Mouse (Mus musculus) forebrain, postnatal 0 days (tissue): ENCODE data around the gene Hivep2. TPM values are rescaled to one million over a fixed set of nuclear protein-coding genes. Genes with fewer than 3 reads are reported as not detected.

ENCODE experiments used
- ATAC-seq: fragments of 200-750 bp; cut with Nextera tagmentation; 2 replicates; pipeline ENCODE4 v1.8.0; 2017; ENCODE audit warnings: mild to moderate bottlenecking, moderate library complexity
- DNase-seq: peaks from one replicate; pipeline ENCODE4 v3.0.0-alpha.2; 2015
- H3K27ac ChIP-seq: fragments of 300-500 bp; sonication (generic); 2 replicates; pipeline ENCODE4 v1.5.1; 2014; ENCODE audit warnings: low read depth, mild to moderate bottlenecking, antibody characterized with exemption, low read length, moderate library complexity, mixed read lengths
- H3K27me3 ChIP-seq: fragments of 300-500 bp; sonication (generic); 2 replicates; pipeline ENCODE4 v1.6.1; 2014; ENCODE audit warnings: mild to moderate bottlenecking, low read length, mixed read lengths; ENCODE audit not compliant: insufficient read depth
- H3K36me3 ChIP-seq: fragments of 300-500 bp; sonication (generic); 2 replicates; pipeline ENCODE4 v1.6.1; 2014; ENCODE audit warnings: mild to moderate bottlenecking, moderate library complexity; ENCODE audit not compliant: insufficient read depth
- H3K4me1 ChIP-seq: fragments of 300-500 bp; sonication (generic); 2 replicates; pipeline ENCODE4 v1.6.1; 2014; ENCODE audit warnings: antibody characterized with exemption; ENCODE audit not compliant: insufficient read depth
- H3K4me2 ChIP-seq: fragments of 300-500 bp; sonication (generic); 2 replicates; pipeline ENCODE4 v1.6.1; 2014; ENCODE audit warnings: low read depth, mild to moderate bottlenecking, moderate library complexity
- H3K4me3 ChIP-seq: fragments of 300-500 bp; sonication (generic); 2 replicates; pipeline ENCODE4 v1.5.1; 2014; ENCODE audit warnings: low read depth, low read length, mixed read lengths
- H3K9ac ChIP-seq: fragments of 300-500 bp; sonication (generic); 2 replicates; pipeline ENCODE4 v1.6.1; 2014; ENCODE audit warnings: mild to moderate bottlenecking
- H3K9me3 ChIP-seq: fragments of 300-500 bp; sonication (generic); 2 replicates; pipeline ENCODE4 v1.6.1; 2016; ENCODE audit warnings: low read length
- CTCF ChIP-seq: sonication (generic); IDR thresholded peaks from 2 replicates; pipeline ENCODE4 v1.5.1; 2016; ENCODE audit warnings: antibody characterized with exemption, control low read depth, low read depth
- WGBS: fragments of 180-500 bp; shearing (Covaris S2); extraction: QIAGEN DNeasy Blood & Tissue Kit; methylation state at CpG from one replicate; pipeline ENCODE4 v1.1.7; 2014; 5-methylcytosine and 5-hydroxymethylcytosine counted together
- polyA plus RNA-seq: library from polyadenylated mRNA; unstranded; fragments of >200 nt; fragmentation: Nextera tagmentation; extraction: Ambion mirVana; gene quantifications from 2 replicates; pipeline ENCODE4 v1.2.1, GENCODE M21; 2015
- total RNA-seq: library from RNA; depleted of rRNA; stranded (reverse); fragments of >200 nt; gene quantifications from 2 replicates; pipeline ENCODE4 v1.2.3, GENCODE M21; 2014

Gene Hivep2
- total and polyA plus RNA-seq, 2 experiments from 2014 or later: 22.9 to 55.4 TPM

DNA sequence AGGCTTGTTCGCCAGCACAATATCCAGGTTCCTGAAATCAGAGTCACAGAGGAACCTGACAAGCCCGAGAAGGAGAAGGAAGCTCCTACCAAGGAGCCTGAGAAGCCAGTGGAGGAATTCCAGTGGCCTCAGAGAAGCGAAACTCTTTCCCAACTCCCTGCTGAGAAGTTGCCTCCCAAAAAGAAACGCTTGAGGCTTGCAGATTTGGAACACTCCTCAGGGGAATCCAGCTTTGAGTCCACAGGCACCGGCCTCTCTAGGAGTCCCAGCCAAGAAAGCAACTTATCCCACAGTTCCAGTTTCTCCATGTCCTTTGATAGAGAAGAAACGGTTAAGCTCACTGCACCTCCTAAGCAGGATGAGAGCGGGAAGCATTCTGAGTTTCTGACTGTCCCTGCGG lies 164.4 kb downstream of the Hivep2 start:
- H3K4me2 ChIP-seq: no peak overlapping the region
- H3K27me3 ChIP-seq: no peaks in the 10 kb centered on the region
- H3K4me1 ChIP-seq: no peaks in the 10 kb centered on the region
- no peak overlapping the region for H3K27ac ChIP-seq
- H3K36me3 ChIP-seq: peaks cover 58% of the 10 kb centered on the region
- 74% methylated on average over 8 of the region's 8 CpGs for WGBS
- H3K9ac ChIP-seq: no peak overlapping the region
- H3K9me3 ChIP-seq: no peaks in the 10 kb centered on the region
- no peak overlapping the region for H3K4me3 ChIP-seq
- no peak for TF ChIP-seq CTCF
- no peak for DNase-seq
- no peak for ATAC-seq

DNA sequence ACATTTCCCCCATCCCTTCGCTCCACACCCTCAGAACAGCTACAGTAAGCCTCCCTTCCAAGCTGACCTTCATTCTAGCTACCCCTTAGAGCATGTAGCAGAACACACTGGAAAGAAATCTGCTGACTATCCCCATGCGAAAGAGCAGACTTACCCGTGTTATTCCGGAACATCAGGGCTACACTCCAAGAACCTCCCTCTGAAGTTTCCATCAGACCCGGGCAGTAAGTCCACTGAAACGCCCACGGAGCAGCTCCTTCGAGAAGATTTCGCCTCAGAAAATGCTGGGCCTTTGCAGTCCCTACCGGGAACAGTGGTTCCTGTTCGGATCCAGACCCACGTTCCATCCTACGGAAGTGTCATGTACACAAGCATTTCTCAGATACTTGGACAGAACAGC lies 165.4 kb downstream of the Hivep2 start:
- WGBS: 94% methylated on average over 13 of the region's 13 CpGs
- Histone ChIP-seq H3K27ac (no peak overlapping the region), H3K27me3 (no peaks in the 10 kb centered on the region), H3K9me3 (no peaks in the 10 kb centered on the region), H3K4me2 (no peak overlapping the region), H3K36me3 (peaks cover 59% of the 10 kb centered on the region), H3K4me3 (no peak overlapping the region), H3K9ac (no peak overlapping the region), H3K4me1 (no peaks in the 10 kb centered on the region)
- no peak for TF ChIP-seq CTCF
- no peak for ATAC-seq
- DNase-seq: no peak

DNA sequence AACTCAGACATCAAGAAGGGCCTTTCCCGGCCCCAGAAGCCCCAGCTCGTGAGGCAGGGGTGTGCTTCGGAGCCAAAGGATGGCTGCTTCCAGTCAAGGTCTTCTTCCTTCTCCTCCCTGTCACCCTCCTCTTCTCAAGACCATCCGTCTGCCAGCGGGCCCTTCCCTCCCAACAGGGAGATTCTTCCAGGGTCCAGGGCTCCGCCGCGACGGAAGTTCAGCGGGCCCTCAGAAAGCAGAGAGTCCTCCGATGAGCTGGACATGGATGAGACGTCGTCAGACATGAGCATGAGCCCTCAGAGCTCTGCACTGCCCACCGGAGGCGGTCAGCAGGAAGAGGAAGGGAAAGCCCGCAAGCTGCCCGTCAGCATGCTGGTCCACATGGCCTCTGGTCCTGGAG lies 166.2 kb downstream of the Hivep2 start:
- Histone ChIP-seq H3K4me1 (no peaks in the 10 kb centered on the region), H3K27ac (no peak overlapping the region), H3K27me3 (no peaks in the 10 kb centered on the region), H3K4me2 (no peak overlapping the region), H3K4me3 (no peak overlapping the region), H3K9me3 (no peaks in the 10 kb centered on the region), H3K9ac (no peak overlapping the region), H3K36me3 (peaks cover 66% of the 10 kb centered on the region)
- TF ChIP-seq CTCF: no peak
- ATAC-seq (no peak), DNase-seq (no peak)
- 90% methylated on average over 17 of the region's 17 CpGs for WGBS

DNA sequence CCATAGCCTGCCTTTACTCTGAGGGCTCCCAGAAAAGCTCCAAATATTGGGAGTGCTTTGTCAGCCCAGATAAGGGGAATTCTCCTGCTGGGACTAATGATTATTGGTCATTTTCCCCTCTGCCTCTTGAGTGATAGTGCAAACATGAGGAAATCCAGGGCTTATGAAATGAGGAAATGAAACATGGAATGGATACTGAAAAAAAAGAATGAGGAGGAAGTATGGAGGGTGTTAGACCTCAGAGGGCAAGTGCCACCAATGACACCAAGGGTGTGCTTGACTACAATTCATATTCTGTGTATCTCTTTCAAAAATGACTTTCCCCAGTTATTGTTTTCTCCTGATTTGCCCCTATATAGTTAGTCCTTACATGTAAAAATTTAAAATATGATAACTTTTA lies 167.1 kb downstream of the Hivep2 start:
- DNase-seq (no peak), ATAC-seq (no peak)
- Histone ChIP-seq H3K9me3 (no peaks in the 10 kb centered on the region), H3K4me1 (no peaks in the 10 kb centered on the region), H3K4me2 (no peak overlapping the region), H3K9ac (no peak overlapping the region), H3K27me3 (no peaks in the 10 kb centered on the region), H3K27ac (no peak overlapping the region), H3K4me3 (no peak overlapping the region), H3K36me3 (peaks cover 62% of the 10 kb centered on the region)
- TF ChIP-seq CTCF: no peak

DNA sequence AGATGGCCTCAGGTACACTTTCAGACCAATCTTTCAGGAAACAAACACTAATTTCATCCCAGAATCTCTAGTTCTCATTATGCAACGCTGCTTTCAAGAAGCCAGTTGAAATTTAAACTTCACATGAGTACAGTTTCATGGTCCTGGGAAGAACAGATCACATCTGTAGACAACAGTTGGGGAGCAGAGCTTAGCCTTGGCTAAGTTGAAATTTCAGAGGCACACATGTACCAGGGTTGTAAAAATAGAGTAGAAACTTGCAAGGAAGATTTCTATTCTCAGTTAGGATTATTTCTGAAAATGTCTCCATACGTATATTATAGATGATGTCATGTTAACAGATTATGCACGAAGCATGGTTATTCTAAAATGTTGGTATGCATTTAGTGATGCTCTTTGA lies 172.8 kb downstream of the Hivep2 start:
- DNase-seq (no peak), ATAC-seq (no peak)
- no peak for TF ChIP-seq CTCF
- H3K27ac ChIP-seq: no peak overlapping the region
- peaks cover 30% of the 10 kb centered on the region for H3K36me3 ChIP-seq
- WGBS: 85% methylated on average over 3 of the region's 3 CpGs
- no peaks in the 10 kb centered on the region for H3K27me3 ChIP-seq
- no peak overlapping the region for H3K4me3 ChIP-seq
- H3K9ac ChIP-seq: no peak overlapping the region
- no peak overlapping the region for H3K4me2 ChIP-seq
- no peaks in the 10 kb centered on the region for H3K9me3 ChIP-seq
- no peaks in the 10 kb centered on the region for H3K4me1 ChIP-seq

DNA sequence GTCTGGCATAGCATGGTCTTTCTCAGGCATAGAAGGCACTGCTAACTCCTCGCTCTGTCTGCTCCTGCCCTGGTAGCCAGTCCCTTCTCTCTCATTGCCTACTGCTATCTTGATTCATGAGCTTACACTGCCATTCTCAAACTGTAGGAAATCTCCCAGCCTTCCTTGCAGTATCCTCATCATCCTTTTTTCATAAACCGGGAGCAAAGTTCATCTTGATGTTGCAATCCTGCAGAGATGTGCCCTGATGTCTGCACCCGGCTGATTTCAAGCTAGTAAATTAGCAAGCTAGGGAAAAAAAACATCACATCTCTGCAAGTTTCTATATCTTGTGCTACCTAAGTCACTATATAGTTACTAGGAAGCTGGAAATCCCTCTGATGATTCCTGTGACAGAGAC lies 179.0 kb downstream of the Hivep2 start:
- Histone ChIP-seq H3K9ac (no peak overlapping the region), H3K4me1 (no peaks in the 10 kb centered on the region), H3K36me3 (peaks cover 37% of the 10 kb centered on the region), H3K27me3 (no peaks in the 10 kb centered on the region), H3K27ac (no peak overlapping the region), H3K4me3 (no peak overlapping the region), H3K4me2 (no peak overlapping the region), H3K9me3 (no peaks in the 10 kb centered on the region)
- no peak for TF ChIP-seq CTCF
- 91% methylated on average over 3 of the region's 3 CpGs for WGBS
- DNase-seq (no peak), ATAC-seq (no peak)

DNA sequence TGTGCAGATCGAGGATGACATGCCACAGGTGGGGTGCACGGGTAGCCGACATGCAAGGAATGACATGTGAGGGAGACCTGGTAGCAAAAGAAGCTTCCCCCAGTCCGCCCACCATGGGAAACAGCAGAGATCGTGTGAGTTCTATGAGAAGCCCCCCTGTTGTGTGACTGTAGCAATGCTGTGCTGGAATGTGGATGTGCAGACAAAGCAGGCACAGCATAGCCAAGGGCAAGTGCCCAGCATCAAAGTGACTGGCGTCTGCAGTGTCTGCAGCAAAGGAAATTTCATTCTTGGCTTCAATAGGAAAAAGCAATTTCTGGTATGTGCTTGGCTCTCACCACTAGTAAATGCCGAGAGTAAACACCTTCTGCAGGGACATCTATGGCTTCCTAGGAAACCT lies 199.0 kb downstream of the Hivep2 start:
- 35% methylated on average over 7 of the region's 7 CpGs for WGBS
- DNase-seq (no peak), ATAC-seq (peak; percentile 20; the same call in 1 of the 2 replicates)
- Histone ChIP-seq H3K27me3 (no peaks in the 10 kb centered on the region), H3K4me2 (no peak overlapping the region), H3K27ac (no peak overlapping the region), H3K9me3 (no peaks in the 10 kb centered on the region), H3K4me1 (no peaks in the 10 kb centered on the region), H3K4me3 (no peak overlapping the region), H3K36me3 (no peaks in the 10 kb centered on the region), H3K9ac (no peak overlapping the region)
- TF ChIP-seq CTCF: no peak
